Mouse (Mus musculus) stomach, embryonic 14.5 days (tissue): ENCODE measurements around the gene Rbm6. TPM values are rescaled to one million over a fixed set of nuclear protein-coding genes. Genes with fewer than 3 reads are reported as not detected.

ENCODE experiments used
- ATAC-seq: fragments of 200-750 bp; cut with Nextera tagmentation; 2 replicates; pipeline ENCODE4 v1.8.0; 2017; ENCODE audit warnings: low read depth, moderate TSS enrichment; ENCODE audit not compliant: insufficient number of reproducible peaks, insufficient read depth, low FRiP score
- H3K27ac ChIP-seq: fragments of 300-500 bp; sonication (generic); 2 replicates; pipeline ENCODE4 v1.5.1; 2014; ENCODE audit warnings: mild to moderate bottlenecking, low read length, moderate library complexity, mixed read lengths
- H3K27me3 ChIP-seq: fragments of 300-500 bp; sonication (generic); 2 replicates; pipeline ENCODE4 v1.6.1; 2014; ENCODE audit warnings: low read length, control low read depth, mixed read lengths; ENCODE audit not compliant: control insufficient read depth, insufficient read depth
- H3K36me3 ChIP-seq: fragments of 300-500 bp; sonication (generic); 2 replicates; pipeline ENCODE4 v1.6.1; 2014; ENCODE audit warnings: mild to moderate bottlenecking, control low read depth, low read length, moderate library complexity, mixed read lengths; ENCODE audit not compliant: control insufficient read depth, insufficient read depth
- H3K4me1 ChIP-seq: fragments of 300-500 bp; sonication (generic); 2 replicates; pipeline ENCODE4 v1.6.1; 2014; ENCODE audit warnings: low read length, control low read depth, mixed read lengths; ENCODE audit not compliant: control insufficient read depth, insufficient read depth
- H3K4me2 ChIP-seq: fragments of 300-500 bp; sonication (generic); replicated peaks from 2 replicates; pipeline ENCODE4 v1.6.1; 2014; ENCODE audit warnings: low read depth, low read length, control low read depth
- H3K4me3 ChIP-seq: fragments of 300-500 bp; sonication (generic); 2 replicates; pipeline ENCODE4 v1.5.1; 2014; ENCODE audit warnings: low read depth, low read length, control low read depth
- H3K9ac ChIP-seq: fragments of 300-500 bp; sonication (generic); replicated peaks from 2 replicates; pipeline ENCODE4 v1.6.1; 2014; ENCODE audit warnings: low read depth, mild to moderate bottlenecking, control low read depth, low read length, moderate library complexity, mixed read lengths
- H3K9me3 ChIP-seq: fragments of 300-500 bp; sonication (generic); 2 replicates; pipeline ENCODE4 v1.6.1; 2016; ENCODE audit warnings: low read depth, low read length, control low read depth; ENCODE audit not compliant: control insufficient read depth
- WGBS: fragments of 180-500 bp; shearing (Covaris S2); extraction: QIAGEN DNeasy Blood & Tissue Kit; methylation state at CpG from one replicate; pipeline ENCODE4 v1.1.7; 2014; 5-methylcytosine and 5-hydroxymethylcytosine counted together
- polyA plus RNA-seq: library from polyadenylated mRNA; unstranded; fragments of >200 nt; fragmentation: Nextera tagmentation; extraction: Ambion mirVana; gene quantifications from 2 replicates; pipeline ENCODE4 v1.2.1, GENCODE M21; 2014

Rbm6 gene
- polyA plus RNA-seq, 1 experiment from 2014 or later, result 83.3 TPM

DNA sequence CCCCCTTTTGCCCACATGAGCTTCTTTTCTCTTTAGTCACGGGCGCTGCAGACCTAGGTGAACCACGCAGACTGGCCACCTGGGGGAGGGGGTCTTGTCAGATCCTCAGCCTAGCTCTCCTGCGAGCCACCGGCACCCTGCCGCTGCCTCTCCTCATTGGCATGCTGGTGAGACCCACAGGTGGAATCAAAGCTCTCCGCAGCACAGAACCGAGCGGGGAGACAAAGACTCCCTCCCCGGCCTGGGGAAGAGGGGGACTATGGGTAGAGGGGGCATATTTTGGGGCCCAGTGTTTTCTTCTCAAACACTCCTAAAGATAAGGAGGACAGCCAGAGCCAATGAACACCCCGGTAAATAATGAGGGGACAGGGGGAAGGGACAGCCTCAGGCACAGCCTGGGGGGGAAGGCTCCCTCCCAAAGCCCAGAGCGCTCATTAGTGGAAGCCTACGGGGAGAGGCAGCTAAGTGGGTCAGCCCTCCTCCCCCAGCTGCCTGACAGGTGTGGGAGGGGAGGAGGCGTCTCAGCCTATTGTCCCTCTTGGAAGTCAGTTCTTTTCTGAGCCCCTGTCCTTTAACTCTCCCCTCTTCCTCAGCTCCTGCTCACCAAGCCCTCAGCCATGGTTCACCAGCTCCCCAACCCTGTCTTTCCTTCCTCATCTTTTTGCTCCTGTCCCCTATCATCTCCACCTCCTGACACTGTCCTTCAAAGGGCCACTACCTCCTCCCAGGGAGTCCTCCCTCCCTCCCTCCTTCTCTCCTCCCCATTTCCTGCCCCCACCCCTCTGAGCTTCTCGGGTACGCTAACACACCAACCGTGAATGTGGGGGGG is 137.5 kb downstream of the Rbm6 start:
- Histone ChIP-seq H3K4me1 (peaks cover 23% of the 10 kb centered on the region), H3K36me3 (peaks cover 23% of the 10 kb centered on the region), H3K4me2 (peak overlapping the region; percentile 26), H3K4me3 (no peak overlapping the region), H3K9me3 (no peaks in the 10 kb centered on the region), H3K27ac (peak overlapping the region; percentile 59; the same call in 1 of the 2 replicates), H3K27me3 (no peaks in the 10 kb centered on the region), H3K9ac (no peak overlapping the region)
- WGBS, result 7% methylated on average over 17 of the region's 17 CpGs
- ATAC-seq, result 0 out of 2 replicates have a peak, but pooled peaks have one; percentile 10

DNA sequence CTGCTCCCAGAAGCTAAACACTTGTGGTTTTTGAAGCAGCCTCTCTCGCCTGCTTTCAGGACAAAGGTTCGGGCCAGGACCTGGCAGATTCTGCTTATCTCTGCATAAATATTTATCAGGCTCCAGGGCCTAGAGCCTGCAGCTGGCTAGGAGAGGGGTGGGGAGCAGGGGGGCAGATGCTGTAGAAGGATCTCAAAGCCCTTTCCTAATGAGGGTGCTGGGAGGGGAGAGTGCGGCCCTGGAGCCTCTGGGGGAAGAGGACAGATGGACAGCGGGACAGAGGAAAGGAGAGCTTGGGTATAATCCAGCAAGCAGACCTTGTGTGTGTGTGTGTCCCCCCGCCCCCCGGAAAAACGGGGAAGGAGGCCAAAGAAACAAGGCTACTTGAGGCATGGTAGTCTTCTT is 138.5 kb downstream of the Rbm6 start:
- Histone ChIP-seq H3K27ac (peak overlapping the region; percentile 59; the same call in 1 of the 2 replicates), H3K27me3 (no peaks in the 10 kb centered on the region), H3K4me3 (no peak overlapping the region), H3K36me3 (peaks cover 13% of the 10 kb centered on the region), H3K9me3 (no peaks in the 10 kb centered on the region), H3K4me2 (0 out of 2 replicates have a peak overlapping the region, but pooled peaks have one; percentile 8), H3K4me1 (peaks cover 23% of the 10 kb centered on the region), H3K9ac (no peak overlapping the region)
- WGBS, result 21% methylated on average over 7 of the region's 7 CpGs
- no peak for ATAC-seq

DNA sequence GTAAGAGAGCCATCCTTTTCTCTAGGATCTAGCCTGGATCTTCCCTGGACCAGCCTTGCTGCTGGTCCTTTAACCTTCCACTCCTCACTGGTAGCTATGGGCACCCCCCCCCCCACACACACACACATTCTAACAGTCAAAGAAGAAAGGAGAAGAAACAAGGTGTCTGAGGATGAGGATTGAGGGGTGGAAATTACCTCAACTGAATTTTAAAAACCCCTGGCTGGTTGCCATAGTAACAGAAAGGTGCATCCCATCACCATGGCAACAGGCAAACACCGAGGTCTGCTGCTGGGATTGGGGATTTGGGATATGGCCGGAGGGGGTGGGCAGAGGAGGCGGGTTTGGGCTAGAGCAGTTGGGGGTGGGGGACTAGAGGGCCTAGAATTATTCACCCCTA is 143.3 kb downstream of the Rbm6 start:
- Histone ChIP-seq H3K36me3 (no peaks in the 10 kb centered on the region), H3K27me3 (no peaks in the 10 kb centered on the region), H3K4me3 (no peak overlapping the region), H3K4me1 (peaks cover 9% of the 10 kb centered on the region), H3K27ac (no peak overlapping the region), H3K9me3 (no peaks in the 10 kb centered on the region), H3K9ac (no peak overlapping the region), H3K4me2 (no peak overlapping the region)
- WGBS, result 39% methylated on average over 3 of the region's 3 CpGs
- no peak for ATAC-seq

DNA sequence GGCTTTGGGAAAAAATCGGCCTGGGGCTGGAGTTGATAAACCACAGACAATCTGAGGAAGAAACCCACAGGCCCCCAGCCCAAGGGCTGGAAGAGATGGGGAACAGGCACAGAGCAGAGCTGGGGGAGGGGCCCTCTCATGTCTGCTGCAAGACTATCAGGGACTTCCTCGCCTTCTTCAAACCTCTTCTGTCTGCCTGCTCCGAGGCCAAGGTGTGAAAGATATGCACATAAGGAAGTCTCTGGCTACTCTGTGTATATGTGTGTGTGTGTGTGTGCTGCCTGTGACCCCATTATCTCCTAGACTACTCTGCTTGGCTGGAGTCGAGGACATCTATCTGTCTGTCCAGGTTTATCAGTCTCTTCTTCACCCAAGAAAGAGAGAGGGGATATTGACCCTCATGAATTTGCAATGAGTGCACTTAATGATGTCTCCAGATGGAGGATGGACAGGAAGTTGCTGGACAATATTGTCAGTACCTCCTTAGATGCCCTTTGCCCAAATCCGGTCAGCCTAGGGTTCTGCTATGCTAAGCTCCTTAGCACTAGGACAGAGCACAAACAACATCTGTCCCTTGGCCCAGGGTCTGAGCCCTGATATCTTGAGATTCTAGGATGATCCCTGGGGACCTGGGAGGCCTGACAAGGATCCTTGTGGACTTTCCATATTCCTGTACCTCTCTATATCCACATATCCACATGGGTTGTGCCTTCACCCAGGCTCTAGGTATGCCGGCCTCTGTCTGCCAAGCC is 143.9 kb downstream of the Rbm6 start:
- no peak for ATAC-seq
- Histone ChIP-seq H3K9me3 (no peaks in the 10 kb centered on the region), H3K4me2 (no peak overlapping the region), H3K27me3 (no peaks in the 10 kb centered on the region), H3K4me1 (peaks cover 12% of the 10 kb centered on the region), H3K4me3 (no peak overlapping the region), H3K36me3 (no peaks in the 10 kb centered on the region), H3K27ac (no peak overlapping the region), H3K9ac (no peak overlapping the region)
- 55% methylated on average over 6 of the region's 6 CpGs for WGBS

DNA sequence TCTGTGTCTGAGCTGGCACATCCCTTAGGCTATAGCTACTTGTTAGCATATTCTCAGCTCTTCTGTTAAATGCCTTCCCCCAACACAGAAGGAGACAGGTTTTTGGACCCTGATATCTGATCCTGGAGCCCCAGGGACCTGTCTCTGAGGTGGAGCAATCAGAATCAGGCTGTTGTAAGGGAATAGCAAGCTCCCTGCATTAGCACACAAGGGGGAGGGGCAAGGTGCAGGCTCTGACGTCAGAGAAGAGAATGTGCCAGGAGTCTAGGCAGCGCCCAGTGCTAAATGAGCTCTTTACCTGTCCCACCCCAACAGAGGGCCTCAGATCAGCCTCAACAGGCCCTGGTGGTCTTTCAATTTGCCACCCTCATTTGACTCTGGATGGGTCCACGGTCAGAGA is 146.0 kb downstream of the Rbm6 start:
- Histone ChIP-seq H3K4me3 (no peak overlapping the region), H3K27me3 (no peaks in the 10 kb centered on the region), H3K9me3 (no peaks in the 10 kb centered on the region), H3K4me1 (peaks cover 29% of the 10 kb centered on the region), H3K4me2 (no peak overlapping the region), H3K9ac (no peak overlapping the region), H3K27ac (no peak overlapping the region), H3K36me3 (no peaks in the 10 kb centered on the region)
- no peak for ATAC-seq
- WGBS, result 46% methylated on average over 3 of the region's 3 CpGs

DNA sequence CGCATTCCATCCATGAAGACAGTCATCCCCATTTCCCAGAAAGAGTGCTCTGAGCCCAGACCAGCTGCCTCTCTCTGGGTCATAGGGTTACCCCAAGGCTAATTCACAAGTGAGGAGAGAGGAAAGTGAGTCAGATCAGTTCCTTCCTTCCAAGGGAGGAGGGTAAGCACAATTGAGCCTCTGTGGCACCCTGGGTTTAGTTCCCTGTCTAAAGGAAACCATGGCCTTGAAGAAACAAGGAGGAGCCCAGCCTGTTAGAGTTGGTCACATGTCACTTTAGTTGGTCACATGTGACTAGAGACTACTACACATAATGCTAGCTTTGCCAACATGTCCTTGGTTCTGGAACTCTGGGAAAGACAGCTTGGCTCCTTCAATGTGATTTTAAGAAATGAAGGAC is 148.2 kb downstream of the Rbm6 start:
- Histone ChIP-seq H3K9ac (no peak overlapping the region), H3K36me3 (no peaks in the 10 kb centered on the region), H3K9me3 (no peaks in the 10 kb centered on the region), H3K27me3 (no peaks in the 10 kb centered on the region), H3K4me3 (no peak overlapping the region), H3K4me2 (no peak overlapping the region), H3K4me1 (peaks cover 29% of the 10 kb centered on the region), H3K27ac (peak overlapping the region; percentile 23; the same call in 1 of the 2 replicates)
- ATAC-seq, result no peak
- 91% methylated on average over 1 of the region's 1 CpGs for whole genome bisulfite sequencing

DNA sequence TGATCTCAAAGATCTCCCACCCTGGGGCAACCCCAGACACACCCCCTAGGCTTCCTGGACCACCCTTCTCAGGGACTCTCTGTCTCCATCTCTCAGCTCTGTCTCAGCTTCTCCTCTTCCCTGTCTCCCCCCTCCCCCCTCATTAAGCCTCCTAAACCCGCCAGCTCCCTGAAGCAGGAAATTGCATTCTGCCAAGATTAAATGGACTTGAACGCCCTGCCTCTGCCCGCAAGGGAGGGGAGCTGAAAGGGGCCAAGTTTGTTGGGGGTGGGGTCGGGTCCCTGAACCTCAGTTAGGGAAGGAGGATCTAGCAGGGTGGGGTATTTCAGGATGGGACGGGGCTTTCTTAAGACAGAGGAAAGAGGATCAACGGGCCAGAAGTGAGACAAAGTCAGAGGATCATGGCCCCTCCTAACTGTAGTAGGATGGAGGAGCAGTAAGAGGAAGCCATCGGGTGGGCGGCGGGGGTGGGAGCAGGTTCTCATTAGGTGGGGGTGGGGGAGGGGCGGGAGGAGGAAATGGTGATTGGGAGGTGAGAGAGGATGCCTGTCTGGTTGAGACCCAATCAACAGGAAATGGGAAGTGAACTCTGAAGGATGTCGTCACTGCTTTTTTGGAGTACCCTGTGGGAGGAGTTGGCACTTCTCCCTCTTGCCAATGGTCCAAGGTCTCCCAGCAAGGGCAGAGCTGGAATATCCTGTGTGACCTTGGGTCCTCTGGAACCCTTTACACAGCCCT is 149.1 kb downstream of the Rbm6 start:
- Histone ChIP-seq H3K4me2 (peak overlapping the region; percentile 32), H3K4me1 (peaks cover 29% of the 10 kb centered on the region), H3K27me3 (no peaks in the 10 kb centered on the region), H3K36me3 (no peaks in the 10 kb centered on the region), H3K27ac (peak overlapping the region; percentile 23; the same call in 1 of the 2 replicates), H3K9me3 (no peaks in the 10 kb centered on the region), H3K9ac (no peak overlapping the region), H3K4me3 (no peak overlapping the region)
- peak; percentile 56; the same call in 1 of the 2 replicates for ATAC-seq
- WGBS, result 1% methylated on average over 10 of the region's 11 CpGs
